Mouse (Mus musculus) adrenal gland, adult 18-20 months (tissue): ENCODE data around the gene Aph1a. TPM values are rescaled to one million over a fixed set of nuclear protein-coding genes. Genes with fewer than 3 reads are reported as not detected.
"Not testable (repeated sequence)": the region's sequence is repeated elsewhere in the genome, so short reads cannot be mapped to it uniquely, and the experiment has no call there.

Experiments
- DNase-seq, 2 experiments: peaks; one replicate each; pipeline ENCODE4 v3.0.0; 2021 to 2022; ENCODE audit warnings: low spot score in 2 of 2
- total RNA-seq, 2 experiments: library from RNA; stranded (reverse); gene quantifications; 1 replicate in 1 of 2; 2 replicates in 1 of 2; pipeline ENCODE4 v1.2.3; 2021

The Aph1a gene
- total RNA-seq, 2 experiments from 2014 or later = 103 to 120 TPM

GRCm38 (mm10) chr3:95882816-95883425 lies 10.8 kb upstream of the Aph1a start:
- DNase-seq = peak; percentile 62 to 64

- no peak for DNase-seq
Observed at GRCm38 (mm10) chr3:95884400-95884799, 9.4 kb upstream of the Aph1a start.

GRCm38 (mm10) chr3:95887596-95887995 lies 6.2 kb upstream of the Aph1a start:
- no peak for DNase-seq

GRCm38 (mm10) chr3:95889664-95890063 lies 4.1 kb upstream of the Aph1a start:
- DNase-seq = no peak

- no peak for DNase-seq
Observed at GRCm38 (mm10) chr3:95891211-95892065, 2.3 kb upstream of the Aph1a start, which contains the start of gene BC028528. Gene BC028528 (minus strand): TSS chr3:95892005.

- no peak for DNase-seq
Observed at GRCm38 (mm10) chr3:95892066-95893052, 1.4 kb upstream of the Aph1a start.

- DNase-seq = no peak
Observed at GRCm38 (mm10) chr3:95893126-95893525, 643 bp upstream of the Aph1a start.

GRCm38 (mm10) chr3:95894317-95895160 lies 770 bp downstream of the Aph1a start:
- DNase-seq = peak; percentile 59 to 64

GRCm38 (mm10) chr3:95895501-95895900 lies 1.7 kb downstream of the Aph1a start:
- not testable (repeated sequence) for DNase-seq

- DNase-seq = no peak
Observed at GRCm38 (mm10) chr3:95899800-95900524, 6.2 kb downstream of the Aph1a start.

- no peak for DNase-seq
Observed at GRCm38 (mm10) chr3:95901616-95902372, 8.0 kb downstream of the Aph1a start.

- no peak for DNase-seq
Observed at GRCm38 (mm10) chr3:95902373-95902625, 8.5 kb downstream of the Aph1a start.

GRCm38 (mm10) chr3:95902643-95903042 lies 8.9 kb downstream of the Aph1a start:
- no peak for DNase-seq

GRCm38 (mm10) chr3:95903753-95904502 lies 10.2 kb downstream of the Aph1a start:
- no peak for DNase-seq

- DNase-seq = no peak
Observed at GRCm38 (mm10) chr3:95904568-95904967, 10.8 kb downstream of the Aph1a start, which contains the start of gene Car14. Gene Car14 (minus strand): TSS chr3:95904691.

GRCm38 (mm10) chr3:95905146-95905939 lies 11.6 kb downstream of the Aph1a start:
- no peak for DNase-seq

- DNase-seq = peak in 1 of 2 experiments; percentile 52
Observed at GRCm38 (mm10) chr3:95905940-95906492, 12.2 kb downstream of the Aph1a start.
